Mouse (Mus musculus) myocyte (in vitro differentiated cells): ENCODE measurements around the gene Nos1ap.

ENCODE experiments used
- MYOD1 ChIP-seq, 3 experiments: IDR thresholded peaks; one replicate each; pipeline ENCODE4 v1.6.1; 2011; ENCODE audit warnings: control low read depth in 2 of 3, low read depth in 2 of 3, mild to moderate bottlenecking in 2 of 3, moderate library complexity in 1 of 3; ENCODE audit not compliant: insufficient read length in 2 of 3, control insufficient read depth in 1 of 3
- POLR2A ChIP-seq: IDR thresholded peaks from one replicate; pipeline ENCODE4 v1.6.1; 2011; ENCODE audit warnings: low read depth, mild to moderate bottlenecking, control low read depth, moderate library complexity; ENCODE audit not compliant: insufficient read length
- POLR2AphosphoS2 ChIP-seq: IDR thresholded peaks from one replicate; pipeline ENCODE4 v1.6.1; 2011; ENCODE audit warnings: low read depth, control low read depth; ENCODE audit not compliant: insufficient read length
- TCF3 ChIP-seq: IDR thresholded peaks from one replicate; pipeline ENCODE4 v1.6.1; 2011; ENCODE audit warnings: low read depth, control low read depth; ENCODE audit not compliant: insufficient read length
- USF1 ChIP-seq: IDR thresholded peaks from one replicate; pipeline ENCODE4 v1.6.1; 2011; ENCODE audit warnings: low read depth, mild to moderate bottlenecking, control low read depth, moderate library complexity

- TF ChIP-seq POLR2A (no peak), USF1 (no peak), POLR2AphosphoS2 (no peak), TCF3 (no peak), MYOD1 (IDR thresholded peaks at IDR 0.05; ENCODE audit: control insufficient read depth in 1 of 3, insufficient read length in 2 of 3, low read depth in 2 of 3) (no peak)
Measured at GRCm38 (mm10) chr1:170519631-170520030, 70.0 kb downstream of the Nos1ap start.
